Mouse (Mus musculus) granulocyte monocyte progenitor cell, adult 5-6 weeks (primary cell): ENCODE results near the gene Nfib. TPM values are rescaled to one million over a fixed set of nuclear protein-coding genes. Genes with fewer than 3 reads are reported as not detected.

Experiments
- ATAC-seq: replicated peaks from 2 replicates; pipeline ENCODE4 v1.8.0; 2016; ENCODE audit warnings: mild to moderate bottlenecking, moderate TSS enrichment, inconsistent platforms; ENCODE audit not compliant: poor library complexity, severe bottlenecking
- total RNA-seq, 2 experiments: library from RNA; stranded (forward) in 1 of 2; stranded (reverse) in 1 of 2; fragments of 200-712, 200-1000 nt in 1 of 2; fragments of >200 nt in 1 of 2; fragmentation: Nextera tagmentation in 1 of 2; gene quantifications; 2 replicates each; pipeline ENCODE4 v1.2.3; 2014 to 2017

The Nfib gene
- total RNA-seq, 2 experiments from 2014 or later, result not detected

DNA sequence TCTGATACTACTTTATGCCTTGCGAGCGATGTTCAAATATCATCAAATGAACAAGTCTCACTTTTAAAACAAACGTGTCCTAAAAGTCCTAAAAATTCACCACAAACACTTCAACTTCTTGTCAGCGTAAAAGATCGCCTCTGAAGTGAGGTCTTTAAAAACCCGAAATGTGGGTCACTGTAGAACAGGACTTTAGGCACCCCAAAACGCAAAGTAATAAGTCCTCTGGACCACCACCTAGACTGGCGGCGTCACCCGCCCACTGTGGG, 201.6 kb downstream of the Nfib start:
- no peak for ATAC-seq

DNA sequence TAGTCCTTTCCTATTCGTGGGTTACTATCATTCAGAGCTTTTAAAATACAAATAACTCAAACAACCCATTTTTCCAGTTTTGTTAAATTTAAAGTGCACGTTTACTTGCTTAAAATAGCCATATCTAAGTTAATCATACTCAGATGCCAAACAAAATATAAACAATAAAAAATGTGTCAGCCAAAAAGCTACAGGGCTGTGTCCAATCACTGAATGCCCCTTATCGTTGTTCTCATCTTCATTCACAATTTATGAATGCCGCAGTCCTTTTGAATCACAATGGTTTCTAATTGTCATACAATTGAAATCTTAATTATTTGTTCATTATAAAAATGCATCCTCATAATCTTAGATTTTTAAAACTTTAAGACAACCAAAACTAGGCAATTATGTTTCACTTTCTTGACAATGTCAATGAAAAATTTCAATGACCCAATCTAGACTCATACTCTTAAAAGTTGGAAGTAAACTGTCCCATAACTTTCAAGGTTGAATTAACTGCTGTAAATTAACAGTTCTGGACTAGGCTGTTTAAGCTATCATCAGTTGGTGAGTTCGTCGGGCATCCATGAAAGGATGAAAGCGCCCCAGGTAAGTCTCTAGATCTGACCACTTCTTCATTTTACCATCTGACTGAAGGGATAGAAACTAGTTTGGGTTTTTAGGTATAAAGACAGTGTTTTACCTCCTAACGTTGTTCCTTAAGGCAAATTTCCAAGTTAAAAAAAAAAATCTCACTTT, 202.1 kb downstream of the Nfib start:
- ATAC-seq, result no peak

DNA sequence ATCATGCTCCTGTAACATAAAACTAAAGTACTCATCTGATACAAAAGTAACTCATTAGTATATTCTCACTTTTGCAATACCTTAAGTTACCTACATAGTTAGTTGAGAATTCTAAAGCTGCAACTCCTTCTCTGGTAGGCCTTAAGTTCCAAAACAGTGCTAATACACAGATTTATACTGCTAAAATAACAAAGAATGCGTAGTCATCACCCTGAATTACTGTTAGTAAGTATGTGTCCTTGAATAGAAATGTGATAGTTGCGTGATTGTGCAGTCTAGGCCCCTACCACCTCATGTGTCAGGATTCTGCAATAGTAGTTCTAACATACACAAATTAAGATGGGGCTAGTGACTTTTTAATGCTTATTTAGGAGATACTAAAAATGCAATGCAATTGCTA, 202.9 kb downstream of the Nfib start:
- ATAC-seq, result no peak

DNA sequence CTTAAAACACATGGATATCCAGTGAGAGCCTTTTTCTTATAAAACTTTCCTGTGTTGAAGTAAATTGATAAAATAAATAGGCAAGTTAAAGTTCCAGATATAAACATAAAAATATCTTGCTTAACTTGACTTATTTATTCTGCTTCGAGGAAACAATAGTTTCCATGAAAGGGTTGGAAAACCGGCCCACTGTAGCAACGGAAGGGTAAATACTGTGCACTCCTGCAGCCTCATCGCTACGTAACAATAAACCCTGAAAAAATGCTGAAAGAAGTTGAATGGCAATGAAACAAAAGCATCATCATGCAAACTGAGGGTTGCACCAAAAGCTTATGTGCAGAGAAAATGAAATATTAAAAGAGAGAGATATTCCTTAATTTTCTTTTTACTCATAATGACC, 203.5 kb downstream of the Nfib start:
- ATAC-seq, result no peak

DNA sequence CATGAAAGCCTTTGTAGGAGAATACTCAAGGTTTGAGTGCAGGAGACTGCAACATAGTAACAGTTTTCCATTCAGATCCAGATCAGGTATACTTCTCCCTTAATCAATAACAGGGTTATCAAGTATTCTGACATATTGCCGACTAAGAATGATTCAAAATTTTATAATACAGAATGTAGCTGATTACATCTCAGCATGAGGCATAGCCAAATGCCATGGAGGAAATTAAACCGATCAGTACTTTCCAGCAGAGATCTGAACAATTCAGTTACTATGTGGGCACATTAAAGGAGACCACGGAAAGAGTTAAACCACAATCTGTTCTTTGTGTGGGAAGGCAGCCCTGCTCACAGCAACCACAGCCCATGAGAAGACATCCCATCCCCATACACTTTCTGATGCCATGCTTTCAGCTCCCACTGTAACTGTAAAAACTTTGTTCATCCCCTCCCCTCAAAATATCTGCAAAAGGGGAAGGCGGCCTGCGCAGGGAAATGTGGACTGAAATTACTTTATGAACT, 204.9 kb downstream of the Nfib start:
- ATAC-seq, result no peak

DNA sequence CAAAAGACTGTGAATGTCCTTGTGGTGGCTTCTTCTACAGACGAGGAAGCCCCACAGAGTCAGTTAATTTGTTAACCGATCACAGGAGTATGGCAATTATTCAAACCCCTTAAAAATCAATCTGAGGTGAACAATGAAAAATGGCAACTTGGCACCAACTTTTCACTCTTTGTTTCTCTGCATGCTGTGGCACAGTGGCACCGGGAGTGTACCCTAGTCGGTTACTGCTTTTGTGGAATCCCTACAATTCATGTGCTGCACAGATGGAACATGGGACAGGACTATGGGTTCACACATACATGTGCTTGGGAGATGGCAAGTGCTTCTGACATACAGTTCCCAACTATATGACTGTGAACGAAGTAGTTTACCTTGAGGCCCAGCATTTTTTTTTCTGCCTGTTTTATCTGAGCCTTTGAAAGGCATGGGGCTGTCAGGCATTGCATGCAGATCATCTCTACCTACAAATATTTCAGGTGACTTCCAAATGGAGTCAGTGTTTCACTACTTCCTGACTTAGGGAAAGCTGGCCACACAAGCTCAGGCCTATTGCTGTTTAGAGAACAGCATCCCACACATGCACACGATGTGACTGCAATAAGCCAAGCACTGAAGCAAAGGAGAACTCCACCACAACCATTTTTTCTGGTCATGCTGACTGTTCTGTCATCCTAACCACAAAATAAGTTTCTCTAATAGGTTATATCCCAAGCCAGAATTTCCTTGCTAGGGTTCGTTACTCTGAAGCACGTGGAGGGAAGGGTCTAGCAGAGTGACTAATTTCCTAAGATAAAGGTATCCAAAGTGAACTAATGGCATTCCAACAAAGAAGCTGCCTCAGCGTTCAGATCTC, 205.6 kb downstream of the Nfib start:
- no peak for ATAC-seq

DNA sequence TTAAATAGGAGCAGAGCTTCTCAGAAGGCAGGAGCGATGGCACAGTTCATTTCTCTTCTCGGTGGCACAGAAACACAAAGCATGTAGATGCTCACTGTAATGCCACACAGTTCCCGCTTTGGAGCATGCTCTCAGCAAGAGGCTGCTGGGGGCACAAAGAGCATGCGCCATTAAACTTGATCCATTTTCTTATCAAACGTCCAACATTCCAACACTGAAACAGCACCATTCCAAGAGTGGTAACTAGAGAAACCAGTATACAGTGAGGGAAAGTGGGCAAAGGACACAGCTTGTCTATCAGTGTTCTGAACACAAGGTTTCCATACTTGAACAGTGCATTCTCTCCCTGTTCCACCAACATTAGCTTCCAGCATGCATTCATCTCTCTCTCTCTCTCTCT, 206.3 kb downstream of the Nfib start:
- no peak for ATAC-seq

DNA sequence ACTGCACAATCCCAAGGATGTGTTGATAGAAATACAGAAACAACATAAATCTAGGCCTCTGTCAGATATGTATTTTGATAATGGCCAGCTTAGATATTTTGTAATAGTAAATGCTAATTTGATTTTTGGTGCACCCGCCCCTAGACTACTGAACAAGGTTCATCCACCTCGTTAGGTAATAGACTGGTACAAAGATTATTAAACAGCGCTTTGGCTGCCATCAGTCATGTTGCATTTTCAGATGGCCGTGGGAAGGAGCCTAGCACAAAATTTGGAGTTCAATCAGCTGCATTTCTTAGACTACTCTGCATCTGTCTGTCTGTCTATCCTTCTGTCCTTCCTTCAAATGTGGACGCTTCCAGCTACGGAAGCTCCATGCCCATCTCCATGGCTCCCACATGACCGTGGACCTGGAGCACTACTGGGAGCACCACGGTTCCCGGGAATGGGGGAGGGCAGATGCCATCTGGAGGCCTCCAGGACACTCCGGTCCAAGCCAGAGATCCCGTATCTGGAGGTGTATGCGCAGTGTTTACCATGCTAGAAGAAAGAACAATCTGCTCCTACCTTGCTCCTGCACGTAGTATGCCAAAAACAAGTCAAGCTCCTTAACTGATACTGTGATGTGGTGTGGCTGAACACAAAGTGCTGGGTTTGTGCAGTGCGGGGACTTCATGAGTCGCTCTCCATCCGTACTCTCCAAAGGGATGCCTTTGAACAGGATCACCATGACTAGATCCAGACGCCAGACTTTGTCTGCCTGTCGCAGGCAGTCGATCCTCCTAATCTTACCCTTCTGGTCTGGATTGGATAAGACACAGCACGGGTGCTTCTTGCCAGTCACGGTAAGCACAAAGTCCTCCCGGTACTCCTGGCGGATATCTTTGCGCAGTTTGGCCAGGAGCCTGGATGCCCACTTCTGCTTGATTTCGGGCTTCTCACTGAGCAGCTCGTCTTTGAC, 207.6 kb downstream of the Nfib start:
- ATAC-seq, result no peak

DNA sequence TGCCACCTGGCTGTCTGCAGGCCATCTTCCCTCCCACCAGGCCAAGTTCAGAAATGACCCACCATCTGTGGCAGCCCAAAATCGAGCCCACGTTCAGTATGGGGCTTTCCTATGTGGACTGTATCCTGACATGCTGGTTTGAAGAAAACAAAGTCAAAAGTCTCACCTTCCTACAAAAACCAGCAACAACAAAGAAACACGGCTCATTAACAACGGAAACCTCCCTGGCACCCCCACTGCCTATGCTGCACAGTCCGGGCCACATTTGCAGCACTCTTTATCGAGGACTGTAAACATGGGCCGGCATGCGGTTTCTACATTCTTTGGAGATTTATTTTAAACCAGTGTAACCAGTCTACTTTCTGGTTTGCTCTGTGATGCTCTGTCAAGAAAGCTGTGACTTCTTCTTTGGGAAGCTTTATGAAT, 208.4 kb downstream of the Nfib start:
- ATAC-seq, result no peak

DNA sequence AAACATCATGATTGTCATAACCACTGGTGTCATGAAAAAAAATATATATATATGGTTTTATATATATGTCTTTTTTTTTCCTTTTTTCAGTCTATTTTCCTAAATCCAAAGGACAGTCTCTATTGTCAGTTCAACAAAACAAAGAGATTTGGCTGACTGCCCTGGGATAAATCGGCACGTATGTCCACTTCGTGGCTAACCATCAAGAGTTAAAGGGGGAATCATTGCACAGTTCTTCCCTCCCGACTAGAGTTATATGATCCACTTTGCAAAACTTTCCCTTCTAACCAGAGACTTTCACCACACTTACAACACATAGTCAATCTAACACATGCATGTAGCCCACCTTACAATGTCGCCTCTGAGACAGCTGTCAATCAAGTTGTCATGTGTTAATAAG, 209.2 kb downstream of the Nfib start:
- ATAC-seq, result no peak

DNA sequence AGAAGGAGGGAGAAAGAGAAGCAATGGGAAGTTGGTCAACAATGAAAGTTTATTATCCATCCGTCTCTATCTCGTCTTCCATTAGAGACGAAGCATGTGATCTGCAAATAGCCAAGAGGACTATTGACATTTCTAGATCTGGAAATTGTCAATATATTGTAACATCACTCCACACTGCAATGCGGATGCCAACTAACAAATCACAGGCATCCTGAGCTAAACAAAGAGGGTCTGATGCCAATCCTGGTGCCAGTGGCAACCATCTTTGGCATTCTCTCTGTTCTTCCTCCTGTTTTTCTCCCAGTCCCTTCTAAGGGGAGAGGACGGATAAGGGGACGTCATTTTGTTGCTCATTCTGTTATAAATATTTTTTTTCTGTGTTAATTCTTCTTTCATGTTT, 209.9 kb downstream of the Nfib start:
- no peak for ATAC-seq

DNA sequence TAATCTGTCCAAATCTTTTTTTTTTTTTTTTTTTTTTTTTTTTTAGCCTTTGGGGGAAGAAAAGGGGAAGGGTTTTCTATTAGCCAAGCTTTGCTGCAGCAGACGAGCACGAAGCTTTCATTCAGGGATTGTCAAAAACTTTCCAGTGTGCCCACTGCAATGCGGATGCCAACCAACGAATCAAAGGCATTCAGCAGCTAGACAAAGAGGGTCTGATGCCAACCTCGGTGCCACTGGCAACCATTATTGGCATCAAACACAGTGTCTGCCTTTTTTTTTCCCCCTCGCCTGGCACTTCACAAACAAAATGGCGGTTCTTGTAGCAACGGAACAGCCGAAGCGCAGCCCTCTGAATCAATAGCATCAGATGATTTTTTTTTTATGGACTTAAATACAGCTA, 210.7 kb downstream of the Nfib start:
- ATAC-seq, result no peak

DNA sequence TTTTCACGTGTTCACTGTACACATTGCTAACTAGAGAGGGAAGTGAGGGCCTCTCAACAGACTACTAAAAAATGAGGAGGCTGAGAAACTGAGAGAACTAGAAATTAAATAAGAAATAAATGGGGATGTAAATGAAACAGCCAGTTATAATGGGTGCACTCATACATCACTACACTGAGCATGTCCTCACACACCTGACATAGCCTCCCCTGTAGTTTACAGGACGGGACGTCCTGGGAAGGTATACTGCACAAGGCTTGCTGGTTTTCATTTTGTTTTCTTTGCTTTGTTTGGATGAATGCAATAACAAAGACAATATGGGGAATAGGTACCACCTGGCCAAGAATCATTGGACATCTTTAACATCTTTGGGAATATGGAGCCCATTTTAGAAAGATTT, 211.1 kb downstream of the Nfib start:
- ATAC-seq, result no peak

DNA sequence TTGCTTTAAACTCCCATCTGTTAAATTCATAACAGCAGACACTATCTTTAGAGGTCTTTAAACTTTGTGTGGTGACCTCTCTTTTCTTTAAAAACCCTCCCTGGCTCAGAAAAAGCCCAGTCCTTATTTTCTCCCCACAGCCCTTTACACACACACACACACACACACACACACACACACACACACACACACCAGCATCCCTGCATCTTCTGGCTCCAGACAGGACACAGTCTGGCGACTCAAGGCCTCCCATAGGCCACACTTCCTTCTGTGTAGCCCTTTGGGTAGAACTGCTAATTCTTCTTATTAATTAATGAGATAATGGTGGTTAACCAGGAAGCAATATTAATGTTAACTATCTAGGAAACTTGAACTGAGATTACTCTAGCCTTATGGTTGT, 211.7 kb downstream of the Nfib start:
- no peak for ATAC-seq

DNA sequence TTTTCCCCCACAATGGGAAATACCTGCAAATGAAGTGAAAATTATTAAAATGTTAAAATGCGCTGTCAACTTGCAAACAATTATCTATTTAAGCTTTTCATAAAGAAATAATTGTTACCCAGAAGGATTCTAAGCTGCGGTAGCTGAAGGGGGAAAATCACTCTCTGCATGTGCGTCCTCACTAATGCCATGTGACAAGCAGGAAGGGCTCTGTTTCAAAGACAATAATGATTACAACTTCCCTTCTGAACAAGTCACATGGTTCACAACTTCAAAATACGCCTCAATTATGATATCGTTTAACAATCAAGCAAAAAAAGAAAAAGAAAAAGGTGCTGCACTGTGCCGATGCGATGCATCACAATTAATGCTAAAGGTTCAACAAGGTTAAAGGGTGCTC, 212.2 kb downstream of the Nfib start:
- no peak for ATAC-seq

DNA sequence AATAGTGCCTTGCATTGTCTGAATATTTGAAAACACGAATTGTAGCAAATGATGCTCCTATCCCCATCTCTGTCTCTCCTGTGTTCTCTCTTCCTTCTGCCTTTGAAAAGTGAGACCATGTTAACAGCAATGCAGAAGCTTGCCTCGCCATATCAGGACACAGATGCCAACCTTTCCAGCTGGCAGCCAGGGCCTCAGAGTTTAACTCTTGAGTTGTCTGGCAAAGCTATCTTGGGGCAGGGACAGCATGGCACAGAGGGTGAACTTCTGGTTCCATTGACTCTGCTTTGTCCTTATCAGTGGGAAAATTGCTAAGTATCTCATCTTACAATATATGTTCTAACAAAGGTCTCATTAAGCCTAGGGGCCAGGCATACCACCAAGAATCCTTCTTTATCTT, 212.8 kb downstream of the Nfib start:
- ATAC-seq, result no peak

DNA sequence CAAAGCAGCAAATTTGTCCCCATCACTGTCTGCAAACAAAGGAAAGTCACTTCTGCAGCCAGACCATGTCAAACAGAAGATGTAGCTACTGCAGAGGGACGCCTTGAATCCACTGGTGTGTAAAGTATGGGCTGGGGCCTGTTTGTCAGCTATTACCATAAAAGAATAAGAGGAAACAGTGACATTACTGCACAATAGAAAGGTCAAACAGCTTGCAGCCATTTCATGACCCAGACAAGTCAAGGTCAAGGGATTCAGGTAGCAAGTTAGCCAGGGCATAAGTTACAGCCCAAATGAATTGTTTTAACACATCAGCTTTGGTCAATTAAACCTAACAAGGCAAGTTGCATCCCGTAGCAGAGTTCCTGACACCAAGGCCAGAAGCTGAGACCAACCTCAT, 215.6 kb downstream of the Nfib start:
- ATAC-seq, result no peak

DNA sequence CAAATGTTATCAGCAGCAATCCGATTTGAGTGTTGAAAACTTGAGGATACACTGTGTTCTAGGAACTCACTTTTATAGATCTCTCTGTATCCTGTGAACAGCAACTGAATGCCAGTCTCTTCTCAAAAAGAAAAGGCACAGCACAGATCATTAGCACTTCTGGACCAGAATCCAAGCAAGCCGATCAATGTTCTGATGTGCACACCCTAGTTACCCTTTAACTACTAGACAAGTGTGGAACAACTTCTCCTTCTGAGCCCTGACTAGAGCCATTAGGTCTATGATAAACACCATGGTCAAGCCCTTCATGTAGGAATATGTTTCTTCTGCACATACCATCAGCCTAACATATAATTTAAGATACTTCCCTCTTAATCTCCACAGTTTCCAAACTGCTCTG, 219.6 kb downstream of the Nfib start:
- ATAC-seq, result no peak

DNA sequence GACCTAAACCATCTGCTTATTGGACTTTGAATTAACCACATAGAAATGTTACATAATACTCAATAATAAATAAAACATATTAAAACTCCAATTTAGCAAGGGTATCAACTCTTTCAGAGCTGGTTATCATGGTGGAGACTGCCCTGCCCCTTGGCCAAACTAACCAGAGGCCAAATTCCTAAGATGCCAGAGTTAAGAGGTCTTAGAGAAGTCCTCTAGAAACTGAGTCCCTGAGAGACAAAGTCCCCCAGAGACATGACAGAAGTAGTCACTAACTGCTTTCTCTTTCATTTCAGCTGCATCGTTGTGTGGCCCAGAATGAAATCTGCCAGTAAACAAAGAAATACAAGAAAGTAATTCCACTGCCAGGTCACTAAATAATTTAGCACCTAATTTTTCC, 221.7 kb downstream of the Nfib start:
- no peak for ATAC-seq

DNA sequence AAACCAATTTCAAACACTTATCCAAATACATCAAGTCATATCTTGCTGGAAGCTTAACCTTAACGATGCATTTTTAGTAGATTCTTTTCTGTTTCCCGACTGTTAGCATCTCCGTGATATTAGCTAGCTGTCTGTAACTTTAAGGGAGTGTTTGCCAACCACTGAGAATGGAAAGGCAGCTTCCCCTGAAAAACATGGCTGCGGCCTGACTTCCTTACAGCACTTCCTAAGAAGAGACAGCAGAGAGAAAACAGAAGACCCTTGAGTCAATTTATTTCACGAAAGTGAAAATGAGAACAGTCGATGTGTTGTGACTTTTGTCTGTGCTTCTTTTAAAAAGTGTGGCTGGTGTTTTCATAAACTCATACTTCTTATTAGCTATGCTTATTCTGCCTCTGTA, 222.3 kb downstream of the Nfib start:
- ATAC-seq, result no peak

DNA sequence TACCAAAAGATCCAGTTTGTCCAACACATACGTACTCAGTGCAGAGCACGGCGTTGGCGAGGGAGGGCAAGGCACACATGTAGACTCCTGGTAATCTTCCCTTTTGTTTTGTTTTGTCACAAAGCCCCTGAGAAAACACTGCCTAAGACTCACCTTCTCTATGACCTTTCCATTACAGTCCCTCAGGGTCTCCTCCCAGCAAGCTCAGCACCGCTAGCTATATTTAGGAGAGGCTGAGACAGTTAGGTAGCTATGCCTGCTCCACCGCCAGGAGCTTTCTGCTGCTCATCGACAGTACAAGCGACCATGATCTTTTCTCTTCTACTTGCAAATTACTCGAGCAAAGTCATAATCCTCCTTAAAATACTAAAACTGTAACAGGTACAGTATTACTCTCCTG, 224.9 kb downstream of the Nfib start:
- ATAC-seq, result no peak
